Mouse (Mus musculus) lung, postnatal 10 days (tissue): Measurements from ENCODE around the gene Plb1.

Experiments
- DNase-seq: peaks from one replicate; pipeline ENCODE4 v3.0.0; 2021

Plb1 gene

GRCm38 (mm10) chr5:32395101-32395892 is 162.8 kb downstream of the Plb1 start:
- DNase-seq, result no peak

GRCm38 (mm10) chr5:32397719-32398118 is 165.2 kb downstream of the Plb1 start:
- peak; percentile 43 for DNase-seq

GRCm38 (mm10) chr5:32400926-32401325 is 168.4 kb downstream of the Plb1 start:
- DNase-seq, result no peak

- DNase-seq, result no peak
These were observed 170.8 kb downstream of the Plb1 start for GRCm38 (mm10) chr5:32403082-32403953.

- no peak for DNase-seq
These were observed 172.8 kb downstream of the Plb1 start for GRCm38 (mm10) chr5:32405199-32405855.

- no peak for DNase-seq
These were observed 176.3 kb downstream of the Plb1 start for GRCm38 (mm10) chr5:32408771-32409170.

GRCm38 (mm10) chr5:32409747-32410146 is 177.2 kb downstream of the Plb1 start:
- DNase-seq, result no peak

- no peak for DNase-seq
These were observed 178.6 kb downstream of the Plb1 start for GRCm38 (mm10) chr5:32410954-32411688.

GRCm38 (mm10) chr5:32412186-32412950 is 179.9 kb downstream of the Plb1 start:
- peak; percentile 58 for DNase-seq

- DNase-seq, result peak; percentile 29
These were observed 180.6 kb downstream of the Plb1 start for GRCm38 (mm10) chr5:32413083-32413482.

GRCm38 (mm10) chr5:32413569-32413968 is 181.1 kb downstream of the Plb1 start:
- no peak for DNase-seq

- peak; percentile 26 for DNase-seq
These were observed 182.0 kb downstream of the Plb1 start for GRCm38 (mm10) chr5:32414461-32414985.

- DNase-seq, result no peak
These were observed 183.0 kb downstream of the Plb1 start for GRCm38 (mm10) chr5:32415554-32415953.
